Mouse (Mus musculus) testis, adult 2 months (tissue): ENCODE data around the gene Atxn1.

Experiments used
- CTCF ChIP-seq: fragments of 200-500 bp; IDR thresholded peaks from 2 replicates; pipeline ENCODE4 v1.5.1; 2012; ENCODE audit warnings: low read depth, mild to moderate bottlenecking, inconsistent platforms, low read length, moderate library complexity; ENCODE audit not compliant: control insufficient read depth, insufficient read depth, insufficient replicate concordance
- POLR2A ChIP-seq: fragments of 200-500 bp; IDR thresholded peaks from 2 replicates; pipeline ENCODE4 v1.6.1; 2012; ENCODE audit warnings: low read depth, mild to moderate bottlenecking, inconsistent platforms, low read length, moderate library complexity; ENCODE audit not compliant: control insufficient read depth

- TF ChIP-seq POLR2A: no peak
- TF ChIP-seq CTCF: no peak
Measured at GRCm38 (mm10) chr13:45793796-45794195, 171.0 kb downstream of the Atxn1 start.
